Mouse (Mus musculus): ENCODE data around the gene Il10rb. TPM values are rescaled to one million over a fixed set of nuclear protein-coding genes. Genes with fewer than 3 reads are reported as not detected.

Il10rb gene
- polyA plus RNA-seq (2012; rRNA removed; ENCODE audit: low replicate concordance): 39.7 and 55.6 TPM in 2 replicates

GRCm38 (mm10) chr16:91405640-91406584, at the start of gene Il10rb:
Gene Il10rb (plus strand): TSS chr16:91406164.

GRCm38 (mm10) chr16:91372577-91373472, 33.1 kb upstream of the Il10rb start, which contains the start of gene Ifnar2:
Gene Ifnar2 (plus strand): TSS chr16:91372783.

GRCm38 (mm10) chr16:91391421-91391820, 14.5 kb upstream of the Il10rb start, which contains the start of gene Gm21970:
Gene Gm21970 (plus strand): TSS chr16:91391721.

Other genes with a start within 250 kb of the Il10rb start
- gene Olig2, start 180.7 kb upstream of the Il10rb start, polyA plus RNA-seq (2012; rRNA removed; ENCODE audit: low replicate concordance): 0.13 and 0.22 TPM in 2 replicates
- gene Olig1, start 136.4 kb upstream of the Il10rb start, polyA plus RNA-seq (2012; rRNA removed; ENCODE audit: low replicate concordance): 0.29 and 1.1 TPM in 2 replicates
- gene Ifnar2, start 33.4 kb upstream of the Il10rb start, polyA plus RNA-seq (2012; rRNA removed; ENCODE audit: low replicate concordance): 87.5 and 107 TPM in 2 replicates
- not detected in 2 replicates for gene Gm21970, start 14.4 kb upstream of the Il10rb start, polyA plus RNA-seq (2012; rRNA removed; ENCODE audit: low replicate concordance)
- gene Ifnar1, start 79.1 kb downstream of the Il10rb start, polyA plus RNA-seq (2012; rRNA removed; ENCODE audit: low replicate concordance): 24.6 and 30.2 TPM in 2 replicates
- gene Ifngr2, start 140.9 kb downstream of the Il10rb start, polyA plus RNA-seq (2012; rRNA removed; ENCODE audit: low replicate concordance): 27.9 and 47.6 TPM in 2 replicates
- gene Tmem50b, start 191.6 kb downstream of the Il10rb start, polyA plus RNA-seq (2012; rRNA removed; ENCODE audit: low replicate concordance): 32.6 and 49.5 TPM in 2 replicates
- gene Dnajc28, start 212.9 kb downstream of the Il10rb start, polyA plus RNA-seq (2012; rRNA removed; ENCODE audit: low replicate concordance): 1.7 and 4.3 TPM in 2 replicates
- 23.0 and 24.6 TPM in 2 replicates for gene Gart, start 240.8 kb downstream of the Il10rb start, polyA plus RNA-seq (2012; rRNA removed; ENCODE audit: low replicate concordance)
- 128 and 263 TPM in 2 replicates for gene Son, start 241.3 kb downstream of the Il10rb start, polyA plus RNA-seq (2012; rRNA removed; ENCODE audit: low replicate concordance)

Data from mammary gland, adult 2 months (tissue).